Mouse (Mus musculus) CD4-positive, CD25-positive, alpha-beta regulatory T cell, adult 2 months (primary cell): ENCODE results near the gene Etfb.
"Not testable (repeated sequence)": the region's sequence is repeated elsewhere in the genome, so short reads cannot be mapped to it uniquely, and the experiment has no call there.

Source experiments
- DNase-seq: peaks from one replicate; pipeline ENCODE4 v3.0.0-alpha.2; 2012; ENCODE audit warnings: low read depth, low spot score

Gene Etfb

GRCm38 (mm10) chr7:43443917-43444293, at the start of gene Etfb, which contains the start of gene Gm45233:
Gene Etfb (plus strand): TSS chr7:43444083.
Gene Gm45233 (plus strand): TSS chr7:43444128.
- peak; percentile 95 for DNase-seq

- no peak for DNase-seq
Measured at GRCm38 (mm10) chr7:43399501-43399900, 44.4 kb upstream of the Etfb start.

GRCm38 (mm10) chr7:43402718-43403117, 41.2 kb upstream of the Etfb start:
- DNase-seq: no peak

GRCm38 (mm10) chr7:43407573-43407972, 36.3 kb upstream of the Etfb start:
- DNase-seq: no peak

- no peak for DNase-seq
Measured at GRCm38 (mm10) chr7:43408131-43408553, 35.7 kb upstream of the Etfb start, which contains the start of gene Siglecg. Gene Siglecg (plus strand): TSS chr7:43408204.

- no peak for DNase-seq
Measured at GRCm38 (mm10) chr7:43409084-43409483, 34.8 kb upstream of the Etfb start.

- not testable (repeated sequence) for DNase-seq
Measured at GRCm38 (mm10) chr7:43411724-43412123, 32.2 kb upstream of the Etfb start.

- DNase-seq: no peak
Measured at GRCm38 (mm10) chr7:43417298-43417697, 26.6 kb upstream of the Etfb start.

GRCm38 (mm10) chr7:43422995-43423617, 20.8 kb upstream of the Etfb start:
- peak; percentile 92 for DNase-seq

GRCm38 (mm10) chr7:43423991-43424625, 19.8 kb upstream of the Etfb start:
- DNase-seq: peak; percentile 30

GRCm38 (mm10) chr7:43427406-43427805, 16.5 kb upstream of the Etfb start, which contains the start of gene Lim2:
Gene Lim2 (plus strand): TSS chr7:43427670.
- no peak for DNase-seq

GRCm38 (mm10) chr7:43429500-43429899, 14.4 kb upstream of the Etfb start:
- no peak for DNase-seq

GRCm38 (mm10) chr7:43432891-43433290, 11.0 kb upstream of the Etfb start:
- DNase-seq: no peak

GRCm38 (mm10) chr7:43434676-43435075, 9.2 kb upstream of the Etfb start:
- no peak for DNase-seq

GRCm38 (mm10) chr7:43436341-43437255, 7.3 kb upstream of the Etfb start, which contains the start of gene Nkg7:
Gene Nkg7 (plus strand): TSS chr7:43437073.
- peak; percentile 22 for DNase-seq

- DNase-seq: peak; percentile 21
Measured at GRCm38 (mm10) chr7:43438611-43439010, 5.3 kb upstream of the Etfb start.

GRCm38 (mm10) chr7:43440482-43440881, 3.4 kb upstream of the Etfb start, which contains the start of gene Cldnd2:
Gene Cldnd2 (plus strand): TSS chr7:43440782.
- DNase-seq: no peak

GRCm38 (mm10) chr7:43441071-43441470, 2.8 kb upstream of the Etfb start:
- DNase-seq: no peak

- DNase-seq: no peak
Measured at GRCm38 (mm10) chr7:43442684-43443083, 1.2 kb upstream of the Etfb start.

- peak; percentile 84 for DNase-seq
Measured at GRCm38 (mm10) chr7:43443126-43443916, 562 bp upstream of the Etfb start.

- DNase-seq: no peak
Measured at GRCm38 (mm10) chr7:43447801-43448200, 3.9 kb downstream of the Etfb start.
